Mouse (Mus musculus) urinary bladder, postnatal 36 days (tissue): ENCODE data around the gene Sept5.

ENCODE experiments used
- DNase-seq, 2 experiments: peaks; one replicate each; pipeline ENCODE4 v3.0.0; 2022; ENCODE audit warnings: low spot score in 2 of 2, mixed read lengths in 1 of 2

Gene Sept5

GRCm38 (mm10) chr16:18632816-18633215, 3.1 kb upstream of the Sept5 start:
- no peak for DNase-seq

- no peak for DNase-seq
Observed at GRCm38 (mm10) chr16:18632059-18632458, 2.3 kb upstream of the Sept5 start.

GRCm38 (mm10) chr16:18631141-18631540, 1.4 kb upstream of the Sept5 start:
- DNase-seq = no peak

- no peak for DNase-seq
Observed at GRCm38 (mm10) chr16:18630291-18630690, 537 bp upstream of the Sept5 start.

GRCm38 (mm10) chr16:18628948-18629340, 810 bp downstream of the Sept5 start:
- no peak for DNase-seq

GRCm38 (mm10) chr16:18628206-18628947, 1.4 kb downstream of the Sept5 start:
- no peak for DNase-seq

GRCm38 (mm10) chr16:18627163-18627562, 2.6 kb downstream of the Sept5 start:
- DNase-seq = no peak

- DNase-seq = peak; percentile 78 to 83
Observed at GRCm38 (mm10) chr16:18626376-18626878, 3.3 kb downstream of the Sept5 start, which contains the start of gene Gm49601. Gm49601 (minus strand) TSS chr16:18626427.

- no peak for DNase-seq
Observed at GRCm38 (mm10) chr16:18625791-18626311, 3.9 kb downstream of the Sept5 start.

GRCm38 (mm10) chr16:18625097-18625496, 4.7 kb downstream of the Sept5 start:
- no peak for DNase-seq

GRCm38 (mm10) chr16:18624641-18625040, 5.1 kb downstream of the Sept5 start:
- no peak for DNase-seq

GRCm38 (mm10) chr16:18623751-18624540, 5.8 kb downstream of the Sept5 start:
- DNase-seq = no peak

- DNase-seq = no peak
Observed at GRCm38 (mm10) chr16:18622916-18623750, 6.6 kb downstream of the Sept5 start.

- no peak for DNase-seq
Observed at GRCm38 (mm10) chr16:18622019-18622418, 7.7 kb downstream of the Sept5 start, which contains the start of gene Gp1bb. Gp1bb (minus strand) TSS chr16:18622403.

- no peak for DNase-seq
Observed at GRCm38 (mm10) chr16:18621362-18622001, 8.3 kb downstream of the Sept5 start.

- no peak for DNase-seq
Observed at GRCm38 (mm10) chr16:18620601-18621361, 9.0 kb downstream of the Sept5 start.

- DNase-seq = no peak
Observed at GRCm38 (mm10) chr16:18620201-18620600, 9.6 kb downstream of the Sept5 start.

- DNase-seq = no peak
Observed at GRCm38 (mm10) chr16:18619110-18619509, 10.6 kb downstream of the Sept5 start.

- DNase-seq = no peak
Observed at GRCm38 (mm10) chr16:18618297-18618696, 11.5 kb downstream of the Sept5 start.

GRCm38 (mm10) chr16:18617370-18618065, 12.2 kb downstream of the Sept5 start:
- DNase-seq = peak; percentile 87 to 89
